Mouse (Mus musculus): ENCODE results near the gene Nsf.

Nsf gene

DNA sequence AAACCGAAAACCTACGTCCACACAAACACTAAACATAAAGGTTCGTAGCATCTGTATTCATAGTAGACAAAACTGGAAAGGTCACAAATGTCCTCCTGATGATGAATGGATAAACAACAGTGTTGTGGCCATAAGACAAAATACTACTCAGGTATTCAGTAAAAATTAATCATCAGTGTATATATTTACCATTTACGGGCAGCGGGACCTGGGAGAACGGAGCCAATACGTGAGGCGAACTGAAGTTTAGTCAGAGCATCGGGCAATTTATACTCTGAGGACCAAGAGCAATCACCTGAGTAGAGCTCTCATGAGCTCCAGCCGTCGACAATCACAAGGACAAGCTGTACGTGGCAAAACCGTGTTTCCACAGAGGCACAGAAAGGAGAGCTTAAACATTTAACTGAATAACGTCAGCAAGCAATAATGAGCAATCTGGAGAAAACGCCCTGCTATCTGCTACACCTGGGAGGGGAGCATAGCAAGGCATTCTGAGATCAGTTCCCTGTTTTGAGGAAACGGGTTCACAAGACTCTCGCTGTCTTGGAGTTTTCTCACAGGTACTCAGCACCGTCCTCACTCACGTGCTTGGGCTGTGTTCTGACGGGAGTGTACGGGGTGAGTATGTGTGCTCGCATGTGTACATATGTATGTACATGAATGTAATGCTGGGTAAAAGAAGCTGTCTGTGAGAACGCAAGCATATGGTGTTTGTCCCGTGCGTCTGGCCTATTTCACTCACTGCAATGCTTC, 15.7 kb downstream of the Nsf start:
- DNase-seq = no peak

DNA sequence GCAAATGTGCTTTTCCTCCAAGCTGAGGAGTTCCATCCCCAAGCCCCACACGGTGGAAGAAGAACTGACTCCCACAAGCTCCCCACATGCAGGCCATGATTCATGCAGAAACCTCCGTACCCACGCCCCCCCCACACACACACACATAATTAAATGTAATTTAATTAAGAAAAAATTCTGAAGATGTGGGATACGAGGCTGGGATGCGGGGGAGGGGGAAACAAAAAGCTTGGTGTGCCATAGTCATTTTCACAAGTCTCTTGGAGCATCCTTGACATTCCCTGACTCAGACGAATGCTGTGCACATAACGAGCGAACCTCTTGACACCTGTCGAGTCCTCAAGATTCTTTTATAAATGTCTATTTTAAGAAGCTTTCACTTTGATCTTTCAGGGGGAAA, 16.4 kb downstream of the Nsf start:
- DNase-seq = peak; percentile 12

DNA sequence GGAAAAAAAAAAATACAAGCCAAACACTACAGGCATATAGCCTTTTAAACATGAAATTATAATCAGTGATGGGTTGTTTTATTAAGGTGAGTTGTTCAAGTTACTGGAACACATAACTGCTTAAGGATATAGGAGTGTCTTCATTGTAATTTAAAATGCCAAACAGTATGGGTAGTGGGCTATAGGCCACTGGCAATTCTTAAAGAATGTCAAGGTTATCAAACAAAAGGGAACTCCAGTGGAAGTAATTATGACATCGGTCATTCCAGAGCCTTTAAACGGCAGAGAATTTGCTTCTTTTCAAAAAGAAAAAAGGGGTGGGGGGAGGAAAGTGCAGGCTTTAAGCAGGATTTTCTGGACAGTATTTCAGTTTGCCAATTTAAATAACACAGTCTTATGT, 18.1 kb downstream of the Nsf start:
- DNase-seq = no peak

DNA sequence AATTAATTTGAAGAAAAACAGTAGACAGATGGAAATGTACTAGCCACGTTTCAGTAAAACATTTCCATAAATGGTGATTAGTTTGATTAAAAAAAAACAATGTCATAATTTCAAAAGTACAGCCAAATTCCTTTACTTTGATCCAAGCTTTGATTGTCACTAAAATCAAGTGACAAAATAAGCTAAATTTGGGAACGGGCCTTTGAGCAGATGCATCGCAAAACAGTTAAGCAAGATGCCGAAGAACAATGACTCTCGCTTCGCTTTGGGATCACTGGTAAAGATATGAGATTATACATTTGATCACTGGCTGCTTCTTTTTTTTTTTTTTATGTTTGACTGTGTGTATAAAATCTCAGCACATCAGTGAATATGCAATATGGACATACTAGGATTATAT, 20.0 kb downstream of the Nsf start:
- DNase-seq = no peak

DNA sequence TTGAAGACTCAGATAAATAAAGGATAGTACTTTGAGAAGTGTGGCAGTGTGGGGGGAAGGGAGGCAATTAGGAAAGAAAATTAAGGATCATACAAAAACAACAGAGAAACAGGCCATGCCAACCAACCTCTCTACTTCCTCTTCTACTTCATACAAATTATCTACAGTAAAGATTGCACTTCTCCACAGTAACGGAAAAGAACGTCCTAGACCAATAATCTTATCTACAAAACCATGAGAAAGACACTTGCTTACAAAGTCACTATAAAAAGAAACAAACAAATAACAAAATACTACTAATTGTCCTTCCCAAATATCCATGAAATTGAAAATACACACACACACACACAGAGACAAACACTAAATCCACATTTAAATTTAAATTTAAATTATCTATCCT, 29.9 kb downstream of the Nsf start:
- no peak for DNase-seq

DNA sequence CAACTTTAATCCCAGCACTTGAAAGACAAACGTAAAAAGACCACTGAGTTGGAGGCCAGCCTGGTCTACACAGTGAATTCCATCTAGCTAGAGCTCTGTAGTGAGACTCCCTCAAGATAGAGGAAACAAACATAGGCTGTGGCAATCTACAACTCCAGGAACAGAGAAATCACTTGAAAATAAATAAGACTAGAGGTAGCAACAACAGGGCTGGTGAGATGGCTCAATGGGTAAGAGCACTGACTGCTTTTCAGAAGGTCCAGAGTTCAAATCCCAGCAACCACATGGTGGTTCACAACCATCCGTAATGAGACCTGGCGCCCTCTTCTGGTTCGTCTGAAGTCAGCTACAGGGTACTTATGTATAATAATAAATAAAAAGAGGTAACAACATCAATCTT, 30.6 kb downstream of the Nsf start:
- no peak for DNase-seq

DNA sequence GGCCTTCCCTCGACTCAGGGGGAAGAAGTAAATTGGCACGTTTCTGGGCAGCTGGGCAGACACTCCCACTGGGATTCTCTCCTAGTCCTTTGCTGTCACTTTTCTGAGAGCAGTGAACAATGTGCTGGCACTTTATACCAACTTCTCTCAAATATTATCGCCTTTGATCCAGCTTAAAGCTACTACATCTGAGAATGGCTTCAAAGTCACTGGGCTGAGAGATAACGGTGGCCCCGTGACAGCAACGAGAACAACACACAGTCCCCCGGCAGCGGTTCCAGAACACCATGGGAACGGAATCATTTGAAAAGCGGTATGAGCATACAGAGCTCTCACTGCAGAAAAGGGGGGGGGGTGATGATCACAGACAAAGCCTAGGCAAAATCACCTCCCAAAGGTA, 31.0 kb downstream of the Nsf start:
- DNase-seq = no peak

DNA sequence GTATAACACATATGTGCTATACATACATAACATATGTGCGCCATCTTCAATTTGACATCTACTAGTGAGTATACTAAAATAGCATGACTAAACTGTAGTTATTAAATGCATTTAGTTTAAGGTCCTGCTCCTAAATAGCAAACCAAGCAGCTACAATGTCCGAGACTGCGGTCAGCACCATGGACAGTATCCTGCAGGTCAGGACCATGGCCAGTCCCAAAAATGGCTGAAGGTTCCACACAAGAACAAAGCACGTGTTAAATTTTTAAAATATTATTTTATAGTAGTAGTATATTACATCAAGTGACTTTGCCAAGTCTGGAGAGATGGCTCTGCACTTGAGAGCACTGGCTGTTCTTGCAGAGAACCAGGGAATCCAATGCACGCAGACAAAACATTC, 33.2 kb downstream of the Nsf start:
- DNase-seq = peak; percentile 66

DNA sequence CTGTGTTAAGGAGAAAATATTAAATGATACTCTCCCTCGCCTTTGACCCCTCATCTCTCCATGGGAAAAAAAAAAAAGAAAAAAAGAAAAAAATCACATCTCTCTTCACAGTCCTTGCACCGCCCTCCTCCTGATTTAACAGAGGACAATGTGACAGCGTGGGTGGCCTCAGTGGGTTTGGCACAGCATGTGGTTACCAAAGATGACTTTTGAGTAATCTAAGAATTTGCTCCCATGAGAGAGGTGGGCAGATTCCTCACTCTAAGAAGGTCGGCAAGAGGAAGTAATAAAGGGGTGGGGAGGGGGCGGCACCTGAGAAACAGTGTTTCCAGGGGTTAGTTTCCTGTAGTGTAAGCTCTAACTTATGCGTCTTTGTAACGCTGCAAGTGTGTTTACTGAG, 37.0 kb downstream of the Nsf start:
- no peak for DNase-seq

DNA sequence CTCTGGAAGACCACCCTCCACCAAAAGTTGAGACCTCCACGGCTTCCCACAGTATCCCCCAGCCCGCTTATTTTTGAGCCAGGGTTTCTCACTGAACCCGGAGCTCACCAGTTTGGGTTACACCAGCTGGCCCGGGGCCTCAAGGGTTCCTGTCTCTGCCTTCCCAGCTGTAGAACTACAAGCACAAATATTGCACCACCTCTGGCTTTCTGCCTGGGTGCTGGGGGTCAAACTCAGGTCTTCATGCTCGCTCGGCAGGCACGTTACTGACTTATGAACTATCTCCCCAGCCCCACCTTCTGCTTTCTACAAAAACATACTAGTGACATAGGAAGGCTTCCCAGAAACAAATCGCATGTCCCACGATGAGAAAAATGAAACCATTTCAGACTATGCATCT, 38.2 kb downstream of the Nsf start:
- DNase-seq = no peak

DNA sequence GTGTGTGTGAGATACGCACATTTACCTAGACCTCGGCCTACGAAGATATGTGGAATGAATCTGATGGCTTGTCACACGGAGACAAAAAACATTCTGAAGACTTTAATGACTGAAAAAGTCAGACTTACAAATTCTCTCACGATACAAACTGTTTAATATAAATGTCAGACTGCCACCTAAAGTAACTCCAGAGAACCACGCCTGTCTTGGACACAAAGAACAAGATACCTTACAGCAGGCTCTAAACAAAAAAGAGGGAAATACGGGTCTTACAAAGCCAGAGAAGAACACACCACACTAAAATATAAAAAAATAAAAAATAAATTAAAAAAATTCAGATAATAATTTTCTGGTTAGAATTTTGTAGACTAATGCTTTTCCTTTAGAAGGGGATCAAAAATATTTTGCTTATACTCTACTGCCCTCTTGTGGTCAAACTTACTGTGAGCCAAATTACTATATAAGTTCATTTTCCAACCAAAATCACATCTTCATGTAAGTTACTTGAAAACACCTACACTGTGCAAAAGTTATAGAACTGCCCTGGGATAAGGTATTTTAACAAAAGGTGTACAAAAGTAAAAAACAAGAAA, 42.8 kb downstream of the Nsf start:
- DNase-seq = peak; percentile 47

DNA sequence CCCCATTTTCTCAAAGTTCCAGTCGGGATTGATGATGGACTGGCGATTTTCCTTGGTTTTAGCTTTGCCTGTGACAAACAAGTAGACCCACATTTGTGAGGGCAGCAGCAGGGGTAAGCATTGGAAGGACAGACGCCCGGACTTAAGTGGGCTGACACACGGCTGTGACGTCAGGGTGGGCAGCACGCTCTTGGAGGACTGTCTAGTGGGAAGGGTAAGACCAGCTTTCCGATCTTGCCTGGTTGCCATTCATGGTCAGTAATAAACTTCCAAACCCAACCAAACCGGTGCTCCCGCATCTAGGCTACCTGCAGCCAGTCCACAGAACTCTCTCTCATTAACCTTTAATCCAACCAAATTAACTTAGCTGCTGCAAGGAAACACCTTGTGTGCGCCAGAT, 43.3 kb downstream of the Nsf start:
- no peak for DNase-seq

DNA sequence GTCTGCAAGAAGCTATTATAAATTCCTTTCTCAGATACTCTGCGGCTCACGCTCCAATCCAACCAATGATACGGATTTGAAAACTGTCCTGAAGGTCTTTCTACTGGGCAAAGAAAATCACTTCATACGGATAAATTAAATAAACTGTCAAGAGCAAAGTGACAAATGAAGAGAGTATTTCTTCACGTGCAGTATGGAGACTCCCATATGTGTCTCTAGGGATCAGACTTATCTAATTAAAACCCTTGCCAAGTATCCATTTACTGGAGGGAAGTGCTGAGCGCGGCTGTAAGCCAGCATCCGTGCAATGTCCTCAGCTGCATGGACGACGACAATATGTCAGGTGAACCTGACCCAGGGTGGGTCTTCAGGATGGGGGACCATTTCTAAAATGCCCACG, 44.0 kb downstream of the Nsf start:
- no peak for DNase-seq

DNA sequence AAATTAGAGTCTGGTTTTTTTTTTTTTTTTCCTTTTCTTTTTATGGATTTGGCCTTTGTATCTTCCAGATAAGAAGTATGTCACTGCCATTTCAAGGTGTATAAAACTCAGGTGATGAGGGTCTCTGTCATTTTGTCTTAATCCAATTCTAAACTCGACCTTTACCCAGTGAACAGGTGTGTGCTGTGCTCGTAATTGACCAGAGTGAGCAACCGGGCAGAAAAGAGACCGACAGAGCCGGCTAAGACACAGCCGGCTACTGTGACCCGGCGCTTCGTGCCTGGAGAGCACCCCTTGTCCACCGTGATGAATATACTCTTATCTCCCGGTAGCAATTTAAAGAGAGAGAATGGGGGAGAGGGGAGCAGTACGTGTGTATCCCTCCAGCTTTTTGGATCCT, 44.5 kb downstream of the Nsf start:
- DNase-seq = no peak

DNA sequence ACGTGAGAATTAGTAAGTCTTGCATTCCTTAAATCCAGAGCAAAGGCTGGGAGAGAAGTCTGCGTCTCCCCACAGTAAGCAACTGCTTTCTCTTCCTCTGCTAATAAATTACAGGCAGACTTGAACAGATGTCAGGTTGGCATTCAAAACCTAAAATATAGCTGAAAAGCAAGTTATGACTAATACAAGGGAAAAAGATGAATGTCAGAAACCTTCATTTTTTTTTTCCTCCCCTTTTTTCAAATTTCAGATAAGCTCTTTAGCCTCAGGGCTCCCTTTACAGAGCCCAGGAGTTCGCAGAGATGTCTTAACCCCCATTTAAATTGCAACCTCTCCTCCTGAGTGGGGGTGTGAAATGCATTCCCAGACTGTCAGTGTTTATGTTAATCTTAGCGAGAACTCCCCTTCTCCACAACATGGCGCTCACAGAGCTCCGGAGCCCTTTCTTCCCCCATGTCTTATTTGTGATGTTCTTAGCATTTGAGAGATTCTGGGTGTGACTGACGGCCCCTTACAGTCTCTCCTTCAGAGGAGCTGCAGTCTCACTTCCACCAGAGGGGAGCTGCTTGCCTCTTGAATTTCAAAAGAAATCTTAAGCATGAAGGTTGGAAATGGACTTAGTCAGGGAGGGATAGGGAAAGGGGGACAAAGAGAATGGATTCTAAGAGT, 47.7 kb downstream of the Nsf start:
- DNase-seq = no peak

DNA sequence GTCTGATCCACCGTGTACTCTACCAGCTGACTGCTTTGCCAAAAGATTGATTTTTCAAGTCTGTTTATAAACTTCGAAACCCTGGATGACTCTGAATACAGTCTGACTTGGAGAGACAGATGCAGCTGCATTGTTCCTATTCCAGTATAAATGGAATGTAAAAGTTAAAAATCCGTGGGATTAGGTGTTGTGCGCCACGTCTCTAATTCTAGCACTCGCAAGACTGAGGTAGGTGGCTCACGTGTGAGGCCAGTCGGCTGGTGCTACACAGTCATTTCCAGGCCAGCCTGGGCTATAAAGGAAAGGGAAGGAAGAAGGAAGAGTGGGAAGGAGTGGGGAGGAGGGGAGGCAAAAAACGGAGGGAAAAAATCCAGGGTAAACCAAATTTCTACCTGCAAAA, 48.4 kb downstream of the Nsf start:
- DNase-seq = no peak

DNA sequence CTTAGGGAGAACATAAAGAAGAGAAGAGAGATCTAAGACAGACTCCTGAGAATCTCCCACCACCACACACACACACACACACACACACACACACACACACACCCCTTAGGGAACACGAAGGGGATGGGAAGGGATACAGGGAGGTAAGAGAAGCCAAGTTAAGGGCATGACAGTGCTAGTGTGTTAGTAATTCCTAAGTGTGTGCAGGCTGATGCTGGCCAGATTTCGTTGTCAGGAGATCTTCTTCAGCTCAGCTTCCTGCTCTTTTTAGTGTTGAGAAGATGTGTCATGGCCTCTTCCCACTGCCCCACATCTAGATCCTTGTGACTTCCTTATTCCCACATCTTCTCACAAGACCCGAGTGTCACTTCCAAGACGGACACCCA, 52.3 kb downstream of the Nsf start:
- peak; percentile 9 for DNase-seq

DNA sequence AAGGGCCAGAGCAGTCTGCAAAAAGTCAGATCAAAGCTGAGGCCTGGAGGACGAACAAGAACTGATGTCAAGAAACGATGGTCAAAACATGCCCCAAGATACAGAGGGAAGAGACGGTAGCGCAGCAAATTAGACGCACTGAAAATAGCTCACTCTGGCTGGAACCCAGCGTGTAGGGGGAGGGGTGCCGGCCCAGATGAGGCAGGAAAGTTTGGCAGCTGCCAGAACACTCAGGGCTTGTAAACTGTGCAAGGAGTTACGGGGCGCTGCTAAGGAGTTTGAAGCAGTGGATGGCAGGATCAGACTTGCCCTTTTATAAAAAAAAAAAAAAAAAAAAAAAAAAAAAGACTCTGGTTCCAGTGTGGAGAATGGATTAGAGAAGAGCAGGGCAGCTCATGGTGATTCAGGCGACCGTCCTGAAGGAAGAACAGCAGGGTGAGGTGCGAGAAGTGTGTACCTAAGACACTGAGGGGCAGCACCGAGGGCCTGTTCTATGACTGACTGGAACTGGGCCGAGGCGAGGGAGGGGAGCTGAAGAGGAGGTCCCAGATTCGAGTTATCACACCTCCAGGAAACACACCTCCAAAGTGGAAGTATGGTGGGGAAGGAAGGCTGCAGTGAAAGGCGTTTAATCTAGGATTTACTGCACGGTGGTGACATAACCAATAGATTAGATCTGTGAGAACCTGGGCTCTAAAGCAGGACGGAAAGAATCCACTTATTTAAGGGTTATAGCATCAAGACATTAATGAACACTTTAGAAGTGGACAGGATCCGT, 52.9 kb downstream of the Nsf start:
- peak; percentile 68 for DNase-seq

DNA sequence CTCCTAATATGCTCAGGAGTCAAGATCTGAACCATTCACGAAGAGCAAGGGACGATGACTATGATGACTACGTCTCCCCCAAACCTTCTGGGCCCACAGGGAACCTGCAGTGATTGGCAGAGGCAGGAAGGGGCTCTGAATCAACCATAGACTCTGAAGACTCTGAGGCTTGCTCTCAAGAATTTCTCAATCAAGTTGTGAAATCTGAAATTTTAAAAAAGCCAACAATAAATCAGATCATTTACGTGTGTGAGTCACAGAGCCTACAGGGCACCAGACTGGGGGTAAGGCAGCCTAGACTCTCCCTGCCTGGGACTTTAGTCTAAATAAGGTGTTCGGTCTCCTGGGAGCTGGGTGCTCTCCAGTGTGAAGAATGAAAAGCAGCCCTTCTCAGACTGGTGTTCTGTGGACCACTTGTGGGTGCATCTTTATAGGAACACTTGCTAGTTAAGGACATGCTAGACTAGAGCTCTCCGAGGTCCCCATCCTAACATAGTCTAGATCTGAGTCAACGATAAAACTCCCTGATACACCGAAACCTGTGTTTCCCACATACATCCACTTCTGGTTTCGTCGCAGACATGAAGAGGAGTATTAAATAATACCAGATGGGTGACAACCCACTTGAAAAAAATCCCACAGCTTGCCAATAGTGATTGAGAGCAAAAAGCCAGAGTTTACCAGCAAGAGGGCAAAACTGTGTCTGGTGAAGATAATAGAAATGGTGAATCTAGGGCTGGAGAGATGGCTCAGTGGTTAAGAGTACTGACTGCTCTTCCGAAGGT, 56.7 kb downstream of the Nsf start:
- no peak for DNase-seq

DNA sequence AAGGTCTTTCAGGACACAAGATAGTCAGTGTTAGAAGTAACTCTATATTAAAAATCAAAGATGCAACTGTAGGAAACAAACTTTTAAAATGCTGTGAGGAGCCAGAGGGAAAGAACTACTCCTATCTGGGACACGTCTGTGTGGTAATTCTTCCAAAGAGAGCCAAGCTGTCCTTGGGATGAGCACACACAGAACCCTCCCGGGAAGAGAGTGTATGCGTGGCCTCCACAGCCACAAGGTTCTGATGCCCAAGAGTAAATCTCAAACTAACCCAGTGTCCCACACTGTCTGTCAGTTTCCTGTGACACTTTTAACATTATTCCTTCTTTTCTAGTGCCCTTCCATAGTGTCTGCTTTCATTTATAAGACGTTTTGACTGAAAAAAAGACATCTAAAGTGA, 57.8 kb downstream of the Nsf start:
- no peak for DNase-seq

DNA sequence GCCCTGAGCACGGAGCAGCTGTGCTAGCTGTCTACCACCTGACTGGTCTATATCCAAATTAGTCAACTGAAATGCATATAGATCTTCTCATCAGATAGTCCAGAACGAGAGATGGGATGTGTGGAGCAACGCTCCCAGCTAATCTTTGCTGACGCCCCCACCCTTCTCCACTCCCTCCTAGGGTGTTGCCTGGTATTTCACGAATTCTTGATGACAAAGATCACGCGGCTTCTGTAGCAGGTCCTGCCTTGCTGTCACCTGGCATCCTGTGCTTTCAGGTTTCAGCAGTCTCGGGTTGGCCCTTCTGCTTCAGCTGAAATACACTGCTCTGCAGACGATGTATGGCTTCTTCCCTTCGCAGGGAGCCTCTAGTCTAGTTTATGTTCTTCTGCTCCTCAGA, 61.0 kb downstream of the Nsf start:
- no peak for DNase-seq

DNA sequence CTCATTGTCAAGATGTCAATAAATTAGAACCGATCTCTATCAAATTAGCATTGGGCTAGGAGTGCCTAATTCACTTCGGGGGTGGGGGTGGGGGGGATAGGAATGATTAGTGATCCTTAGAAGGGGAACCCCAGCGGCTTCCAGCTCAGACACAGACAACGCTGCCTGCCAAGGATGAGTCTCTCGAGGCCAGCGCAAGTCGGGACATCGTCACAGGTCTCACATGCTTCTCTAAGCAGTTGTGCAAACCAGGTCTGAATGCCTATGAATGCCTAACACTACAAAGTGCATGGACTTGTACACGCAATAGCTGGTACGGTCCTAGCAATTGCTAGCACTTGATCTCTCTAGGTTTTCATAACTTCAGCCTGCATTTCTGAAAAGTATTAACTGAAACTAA, 62.1 kb downstream of the Nsf start:
- no peak for DNase-seq

Measured in lung, postnatal 36 days (tissue).